Mouse (Mus musculus): ENCODE measurements around the gene Slc40a1. TPM values are rescaled to one million over a fixed set of nuclear protein-coding genes. Genes with fewer than 3 reads are reported as not detected.

The Slc40a1 gene
- 90.8 and 92.7 TPM in 2 replicates for polyA plus RNA-seq (2015; fragmentation: Nextera tagmentation; extraction: Ambion mirVana)

GRCm38 (mm10) chr1:45926393-45926763 is at the start of gene Slc40a1:
Gene Slc40a1, minus strand, starts transcription at chr1:45926523.
- Histone ChIP-seq H3K36me3 (no peaks in the 10 kb centered on the region), H3K4me2 (peak within 1 kb of the TSS; percentile 89), H3K27ac (peak within 1 kb of the TSS; percentile 73), H3K27me3 (peaks cover 9% of the 10 kb centered on the region; the same call in 1 of the 2 replicates), H3K9ac (peak within 1 kb of the TSS; percentile 56), H3K9me3 (replicated peaks) (no peaks in the 10 kb centered on the region), H3K4me1 (peaks cover 12% of the 10 kb centered on the region; the same call in 1 of the 2 replicates), H3K4me3 (replicated peaks) (peak within 1 kb of the TSS; percentile 70)
- 35% methylated on average over 9 of the region's 9 CpGs for WGBS
- peak; percentile 22; the same call in 1 of the 2 replicates for ATAC-seq (replicated peaks; ENCODE audit: low FRiP score)

- H3K36me3 ChIP-seq: no peaks in the 10 kb centered on the region
- H3K27me3 ChIP-seq: no peaks in the 10 kb centered on the region
- H3K9ac ChIP-seq: no peak overlapping the region
- WGBS: 88% methylated on average over 4 of the region's 4 CpGs
- no peak overlapping the region for H3K4me2 ChIP-seq
- no peaks in the 10 kb centered on the region for H3K4me1 ChIP-seq
- no peaks in the 10 kb centered on the region for H3K9me3 ChIP-seq (replicated peaks)
- H3K4me3 ChIP-seq (replicated peaks): no peak overlapping the region
- no peak overlapping the region for H3K27ac ChIP-seq
- ATAC-seq (replicated peaks; ENCODE audit: low FRiP score): no peak
These were observed 45.0 kb upstream of the Slc40a1 start for GRCm38 (mm10) chr1:45971314-45971713.

- no peaks in the 10 kb centered on the region for H3K36me3 ChIP-seq
- H3K4me2 ChIP-seq: no peak overlapping the region
- no peak overlapping the region for H3K9ac ChIP-seq
- 64% methylated on average over 2 of the region's 2 CpGs for WGBS
- no peaks in the 10 kb centered on the region for H3K27me3 ChIP-seq
- H3K27ac ChIP-seq: no peak overlapping the region
- no peaks in the 10 kb centered on the region for H3K9me3 ChIP-seq (replicated peaks)
- ATAC-seq (replicated peaks; ENCODE audit: low FRiP score): no peak
- no peaks in the 10 kb centered on the region for H3K4me1 ChIP-seq
- no peak overlapping the region for H3K4me3 ChIP-seq (replicated peaks)
These were observed 22.7 kb upstream of the Slc40a1 start for GRCm38 (mm10) chr1:45948988-45949387.

- 77% methylated on average over 1 of the region's 1 CpGs for WGBS
These were observed 21.5 kb upstream of the Slc40a1 start for GRCm38 (mm10) chr1:45947843-45948242.

GRCm38 (mm10) chr1:45931127-45931526 is 4.8 kb upstream of the Slc40a1 start:
- no peak for ATAC-seq (replicated peaks; ENCODE audit: low FRiP score)
- no peak overlapping the region for H3K4me2 ChIP-seq
- H3K4me1 ChIP-seq: peaks cover 3% of the 10 kb centered on the region; the same call in 1 of the 2 replicates
- peaks cover 9% of the 10 kb centered on the region; the same call in 1 of the 2 replicates for H3K27me3 ChIP-seq
- H3K4me3 ChIP-seq (replicated peaks): no peak overlapping the region
- H3K36me3 ChIP-seq: no peaks in the 10 kb centered on the region
- no peak overlapping the region for H3K9ac ChIP-seq
- H3K27ac ChIP-seq: no peak overlapping the region
- no peaks in the 10 kb centered on the region for H3K9me3 ChIP-seq (replicated peaks)

More at GRCm38 (mm10) chr1:45947843-45948242, 21.5 kb upstream of the Slc40a1 start:
- H3K4me2 ChIP-seq: no peak overlapping the region
- ATAC-seq (replicated peaks; ENCODE audit: low FRiP score): no peak
- no peaks in the 10 kb centered on the region for H3K4me1 ChIP-seq
- H3K4me3 ChIP-seq (replicated peaks): no peak overlapping the region
- no peaks in the 10 kb centered on the region for H3K9me3 ChIP-seq (replicated peaks)
- no peak overlapping the region for H3K9ac ChIP-seq
- no peak overlapping the region for H3K27ac ChIP-seq
- H3K27me3 ChIP-seq: no peaks in the 10 kb centered on the region
- no peaks in the 10 kb centered on the region for H3K36me3 ChIP-seq

- Histone ChIP-seq H3K9ac (no peak overlapping the region), H3K36me3 (no peaks in the 10 kb centered on the region), H3K27me3 (peaks cover 9% of the 10 kb centered on the region; the same call in 1 of the 2 replicates), H3K27ac (no peak overlapping the region), H3K4me2 (no peak overlapping the region), H3K4me1 (peaks cover 12% of the 10 kb centered on the region; the same call in 1 of the 2 replicates), H3K4me3 (replicated peaks) (no peak overlapping the region), H3K9me3 (replicated peaks) (no peaks in the 10 kb centered on the region)
- 59% methylated on average over 3 of the region's 3 CpGs for WGBS
- no peak for ATAC-seq (replicated peaks; ENCODE audit: low FRiP score)
These were observed 588 bp upstream of the Slc40a1 start for GRCm38 (mm10) chr1:45926911-45927310.

GRCm38 (mm10) chr1:45925500-45926392 is 577 bp downstream of the Slc40a1 start:
- Histone ChIP-seq H3K4me1 (peaks cover 15% of the 10 kb centered on the region; the same call in 1 of the 2 replicates), H3K36me3 (no peaks in the 10 kb centered on the region), H3K9ac (peak overlapping the region; percentile 56), H3K27me3 (peaks cover 9% of the 10 kb centered on the region; the same call in 1 of the 2 replicates), H3K4me3 (replicated peaks) (peak overlapping the region; percentile 70), H3K4me2 (peak overlapping the region; percentile 89), H3K9me3 (replicated peaks) (no peaks in the 10 kb centered on the region), H3K27ac (peak overlapping the region; percentile 73)
- WGBS: under 1% methylated on average over 53 of the region's 53 CpGs
- peak; percentile 99 for ATAC-seq (replicated peaks; ENCODE audit: low FRiP score)

GRCm38 (mm10) chr1:45925131-45925499 is 1.2 kb downstream of the Slc40a1 start:
- H3K27me3 ChIP-seq: peaks cover 9% of the 10 kb centered on the region; the same call in 1 of the 2 replicates
- H3K4me1 ChIP-seq: peaks cover 16% of the 10 kb centered on the region; the same call in 1 of the 2 replicates
- peak overlapping the region; percentile 73; the same call in 1 of the 2 replicates for H3K27ac ChIP-seq
- peak overlapping the region; percentile 56 for H3K9ac ChIP-seq
- peak; percentile 37 for ATAC-seq (replicated peaks; ENCODE audit: low FRiP score)
- no peaks in the 10 kb centered on the region for H3K9me3 ChIP-seq (replicated peaks)
- H3K4me2 ChIP-seq: peak overlapping the region; percentile 89
- no peaks in the 10 kb centered on the region for H3K36me3 ChIP-seq
- WGBS: 6% methylated on average over 7 of the region's 7 CpGs
- peak overlapping the region; percentile 70 for H3K4me3 ChIP-seq (replicated peaks)

- Histone ChIP-seq H3K27me3 (peaks cover 9% of the 10 kb centered on the region; the same call in 1 of the 2 replicates), H3K4me3 (replicated peaks) (peak overlapping the region; percentile 70), H3K27ac (0 out of 2 replicates have a peak overlapping the region, but pooled peaks have one; percentile 73), H3K36me3 (0 out of 2 replicates have a peak, but pooled peaks cover under 1% of the 10 kb centered on the region), H3K9ac (no peak overlapping the region), H3K4me1 (peaks cover 16% of the 10 kb centered on the region; the same call in 1 of the 2 replicates), H3K9me3 (replicated peaks) (no peaks in the 10 kb centered on the region), H3K4me2 (peak overlapping the region; percentile 89)
- 47% methylated on average over 7 of the region's 7 CpGs for WGBS
- ATAC-seq (replicated peaks; ENCODE audit: low FRiP score): no peak
These were observed 1.8 kb downstream of the Slc40a1 start for GRCm38 (mm10) chr1:45924516-45924915.

- 32% methylated on average over 4 of the region's 4 CpGs for WGBS
- Histone ChIP-seq H3K9me3 (replicated peaks) (no peaks in the 10 kb centered on the region), H3K9ac (no peak overlapping the region), H3K27me3 (peaks cover 9% of the 10 kb centered on the region; the same call in 1 of the 2 replicates), H3K4me3 (replicated peaks) (peak overlapping the region; percentile 70), H3K27ac (no peak overlapping the region), H3K36me3 (peaks cover 11% of the 10 kb centered on the region), H3K4me1 (peaks cover 16% of the 10 kb centered on the region; the same call in 1 of the 2 replicates), H3K4me2 (peak overlapping the region; percentile 89)
- no peak for ATAC-seq (replicated peaks; ENCODE audit: low FRiP score)
These were observed 3.0 kb downstream of the Slc40a1 start for GRCm38 (mm10) chr1:45923306-45923705.

- WGBS: 70% methylated on average over 3 of the region's 3 CpGs
- no peak overlapping the region for H3K4me3 ChIP-seq (replicated peaks)
- H3K4me1 ChIP-seq: 0 out of 2 replicates have a peak, but pooled peaks cover 9% of the 10 kb centered on the region
- no peak for ATAC-seq (replicated peaks; ENCODE audit: low FRiP score)
- H3K36me3 ChIP-seq: peaks cover 25% of the 10 kb centered on the region
- H3K4me2 ChIP-seq: no peak overlapping the region
- H3K9me3 ChIP-seq (replicated peaks): no peaks in the 10 kb centered on the region
- no peak overlapping the region for H3K9ac ChIP-seq
- no peaks in the 10 kb centered on the region for H3K27me3 ChIP-seq
- H3K27ac ChIP-seq: peak overlapping the region; percentile 48
These were observed 5.6 kb downstream of the Slc40a1 start for GRCm38 (mm10) chr1:45920703-45921102.

GRCm38 (mm10) chr1:45919752-45920151 is 6.6 kb downstream of the Slc40a1 start:
- Histone ChIP-seq H3K27me3 (no peaks in the 10 kb centered on the region), H3K4me2 (no peak overlapping the region), H3K9me3 (replicated peaks) (no peaks in the 10 kb centered on the region), H3K27ac (no peak overlapping the region), H3K9ac (no peak overlapping the region), H3K4me1 (0 out of 2 replicates have a peak, but pooled peaks cover 7% of the 10 kb centered on the region), H3K4me3 (replicated peaks) (no peak overlapping the region), H3K36me3 (peaks cover 25% of the 10 kb centered on the region)
- no peak for ATAC-seq (replicated peaks; ENCODE audit: low FRiP score)
- 100% methylated on average over 1 of the region's 1 CpGs for WGBS
